Mouse (Mus musculus): ENCODE data around the gene Ank.

GRCm38 (mm10) chr15:27545203-27545602 is 78.7 kb downstream of the Ank start:
- TF ChIP-seq CTCF (IDR thresholded peaks at IDR 0.05 in 2 of 3, conservative IDR thresholded peaks at IDR 0.05 in 1 of 3; ENCODE audit: control insufficient read depth in 1 of 3, insufficient read depth in 1 of 3, low read depth in 2 of 3, low read length in 3 of 3, poor library complexity in 1 of 3, severe bottlenecking in 1 of 3) (no peak), MAFK (IDR thresholded peaks at IDR 0.05; ENCODE audit: borderline replicate concordance, low read depth, low read length) (no peak), MYC (IDR thresholded peaks at IDR 0.05; ENCODE audit: low read depth, low read length) (no peak), USF1 (IDR thresholded peaks at IDR 0.05; ENCODE audit: low read depth, low read length) (no peak), HCFC1 (IDR thresholded peaks at IDR 0.05; ENCODE audit: low read depth, low read length) (no peak), RAD21 (IDR thresholded peaks at IDR 0.05; ENCODE audit: low read depth, low read length) (no peak), ZNF384 (IDR thresholded peaks at IDR 0.05; ENCODE audit: low read depth, low read length) (no peak), EP300 (IDR thresholded peaks at IDR 0.05; ENCODE audit: low read depth in 1 of 2, low read length in 2 of 2) (no peak), POLR2A (IDR thresholded peaks at IDR 0.05; ENCODE audit: control insufficient read depth in 1 of 2, insufficient read depth in 1 of 2, low read depth in 1 of 2, low read length in 2 of 2, poor library complexity in 1 of 2) (no peak), ELF1 (IDR thresholded peaks at IDR 0.05; ENCODE audit: low read depth, low read length) (no peak), BHLHE40 (IDR thresholded peaks at IDR 0.05; ENCODE audit: borderline replicate concordance, low read depth, low read length) (no peak)

Data from MEL (cell line).